14 mouse cellular contexts compared by ENCODE assay signal in genomic region chr11:69585718-69586325, GRCm38 (mm10). TPM values are rescaled to one million over a fixed set of nuclear protein-coding genes. Genes with fewer than 3 reads are reported as not detected.
DNase-seq lines count a peak whose midpoint lies in the region; ATAC-seq lines count a peak whose summit lies in the region.
"Had no signal": no experiment of that assay in that cellular context is flagged by ENCODE, and none has a peak within 500 bp of the region (broad histone marks: within the 10 kb centered on the region; RNA-seq: fewer than 3 reads in every experiment).

No protein-coding gene starts in this region.

- H3K27ac ChIP-seq in intestine, embryonic 16.5 days (ENCODE audit: low read length): peak overlapping the region; percentile 21; the same call in 1 of the 2 replicates
- no peak overlapping the region for H3K27ac ChIP-seq in intestine, embryonic 15.5 days
- peak overlapping the region; percentile 96 for H3K27ac ChIP-seq in liver, embryonic 13.5 days
- no peak overlapping the region for H3K27ac ChIP-seq in embryonic facial prominence, embryonic 10.5 days (replicated peaks)
- H3K27ac ChIP-seq: gastrocnemius, adult 2 months had no signal

- no peak overlapping the region for H3K9ac ChIP-seq in intestine, embryonic 16.5 days (ENCODE audit: low read depth, low read length)
- no peak overlapping the region for H3K9ac ChIP-seq in intestine, embryonic 15.5 days
- peak overlapping the region; percentile 62 for H3K9ac ChIP-seq in liver, embryonic 13.5 days

- no peak overlapping the region for H3K4me2 ChIP-seq in intestine, embryonic 16.5 days (ENCODE audit: low read depth, low read length)
- no peak overlapping the region for H3K4me2 ChIP-seq in intestine, embryonic 15.5 days (replicated peaks)
- peak overlapping the region; percentile 65 for H3K4me2 ChIP-seq in liver, embryonic 13.5 days

- DNase-seq in c-Kit-positive CD71-negative TER-119-negative erythroid progenitor cells, embryonic 14.5 days (ENCODE audit: low read depth): peak; percentile 45
- DNase-seq in liver, embryonic 13.5 days: peak; percentile 76
- DNase-seq in splenic B cell, adult 2 months (ENCODE audit: low read depth, low spot score): peak; percentile 42
- DNase-seq in embryonic facial prominence, embryonic 10.5 days (ENCODE audit: low spot score): no peak
- DNase-seq in kidney, adult 9 months: no peak
- DNase-seq in embryo, embryonic 10.5 days (ENCODE audit: low spot score): no peak
- DNase-seq: adrenal gland, postnatal 10 days; cerebellum, postnatal 14 days; gastrocnemius, adult 2 months; kidney, postnatal 10 days had no signal

- H3K9me3 ChIP-seq in intestine, embryonic 16.5 days (ENCODE audit: control insufficient read depth, low read length): no peaks in the 10 kb centered on the region
- H3K9me3 ChIP-seq in intestine, embryonic 15.5 days: no peaks in the 10 kb centered on the region
- no peaks in the 10 kb centered on the region for H3K9me3 ChIP-seq in liver, embryonic 13.5 days (replicated peaks)
- H3K9me3 ChIP-seq in embryonic facial prominence, embryonic 10.5 days: no peaks in the 10 kb centered on the region

- no peak overlapping the region for H3K4me3 ChIP-seq in intestine, embryonic 16.5 days (ENCODE audit: low read length)
- no peak overlapping the region for H3K4me3 ChIP-seq in intestine, embryonic 15.5 days (replicated peaks)
- peak overlapping the region; percentile 34 for H3K4me3 ChIP-seq in liver, embryonic 13.5 days (replicated peaks)
- no peak overlapping the region for H3K4me3 ChIP-seq in embryonic facial prominence, embryonic 10.5 days
- H3K4me3 ChIP-seq: gastrocnemius, adult 2 months had no signal

- WGBS in intestine, embryonic 16.5 days: 75% methylated on average over 7 of the region's 7 CpGs
- 76% methylated on average over 7 of the region's 7 CpGs for WGBS in intestine, embryonic 15.5 days
- 25% methylated on average over 7 of the region's 7 CpGs for WGBS in liver, embryonic 13.5 days (ENCODE audit: insufficient replicate concordance)
- WGBS in embryonic facial prominence, embryonic 10.5 days: 86% methylated on average over 7 of the region's 7 CpGs

- H3K4me1 ChIP-seq in intestine, embryonic 16.5 days (ENCODE audit: control insufficient read depth, insufficient read depth, low read length): peaks cover 13% of the 10 kb centered on the region
- peaks cover 13% of the 10 kb centered on the region for H3K4me1 ChIP-seq in intestine, embryonic 15.5 days (replicated peaks)
- peaks cover 91% of the 10 kb centered on the region for H3K4me1 ChIP-seq in liver, embryonic 13.5 days (replicated peaks)
- H3K4me1 ChIP-seq in embryonic facial prominence, embryonic 10.5 days: peaks cover 18% of the 10 kb centered on the region

- H3K27me3 ChIP-seq in intestine, embryonic 16.5 days (replicated peaks; ENCODE audit: control insufficient read depth, insufficient read depth, low read length): no peaks in the 10 kb centered on the region
- H3K27me3 ChIP-seq in intestine, embryonic 15.5 days (replicated peaks): no peaks in the 10 kb centered on the region
- no peaks in the 10 kb centered on the region for H3K27me3 ChIP-seq in liver, embryonic 13.5 days
- H3K27me3 ChIP-seq in splenic B cell, adult 2 months (ENCODE audit: control insufficient read depth, insufficient read depth, low read length, poor library complexity, severe bottlenecking): no peaks in the 10 kb centered on the region
- no peaks in the 10 kb centered on the region for H3K27me3 ChIP-seq in embryonic facial prominence, embryonic 10.5 days (replicated peaks; ENCODE audit: low read depth, poor library complexity, severe bottlenecking)

- peaks cover 29% of the 10 kb centered on the region for H3K36me3 ChIP-seq in intestine, embryonic 16.5 days (ENCODE audit: control insufficient read depth, insufficient read depth, low read length)
- H3K36me3 ChIP-seq in intestine, embryonic 15.5 days: peaks cover 30% of the 10 kb centered on the region
- peaks cover 62% of the 10 kb centered on the region for H3K36me3 ChIP-seq in liver, embryonic 13.5 days
- peaks cover 2% of the 10 kb centered on the region; the same call in 1 of the 2 replicates for H3K36me3 ChIP-seq in splenic B cell, adult 2 months (ENCODE audit: control insufficient read depth, insufficient read depth, low read length, poor library complexity, severe bottlenecking)
- H3K36me3 ChIP-seq in embryonic facial prominence, embryonic 10.5 days (replicated peaks): peaks cover 78% of the 10 kb centered on the region

- ATAC-seq in intestine, embryonic 16.5 days: peak; percentile 54
- ATAC-seq in intestine, embryonic 15.5 days: no peak
- peak; percentile 76 for ATAC-seq in liver, embryonic 13.5 days (ENCODE audit: low read depth)

RNA-seq across cellular contexts. Expression of gene Trp53, which starts 5.7 kb away (rescaled TPM):
- 132 and 148 TPM in 2 replicates for polyA plus RNA-seq in intestine, embryonic 16.5 days (2015; fragmentation: Nextera tagmentation; extraction: Ambion mirVana)
- 140 and 143 TPM in 2 replicates for polyA plus RNA-seq in intestine, embryonic 15.5 days (2015; fragmentation: Nextera tagmentation; extraction: Ambion mirVana)
- polyA plus RNA-seq in liver, embryonic 13.5 days (2015; fragmentation: Nextera tagmentation; extraction: Ambion mirVana): 83.0 and 90.4 TPM in 2 replicates
- polyA plus RNA-seq in embryonic facial prominence, embryonic 10.5 days (2016; fragmentation: Nextera tagmentation; extraction: Ambion mirVana): 219 and 225 TPM in 2 replicates

RNA-seq across cellular contexts. Expression of gene Wrap53, which starts 5.8 kb away (rescaled TPM):
- 24.5 and 26.6 TPM in 2 replicates for polyA plus RNA-seq in intestine, embryonic 16.5 days (2015; fragmentation: Nextera tagmentation; extraction: Ambion mirVana)
- 25.1 and 25.6 TPM in 2 replicates for polyA plus RNA-seq in intestine, embryonic 15.5 days (2015; fragmentation: Nextera tagmentation; extraction: Ambion mirVana)
- polyA plus RNA-seq in liver, embryonic 13.5 days (2015; fragmentation: Nextera tagmentation; extraction: Ambion mirVana): 23.1 and 23.7 TPM in 2 replicates
- 41.6 and 43.5 TPM in 2 replicates for polyA plus RNA-seq in embryonic facial prominence, embryonic 10.5 days (2016; fragmentation: Nextera tagmentation; extraction: Ambion mirVana)

RNA-seq across cellular contexts. Expression of gene Atp1b2, which starts 19.9 kb away (rescaled TPM):
- polyA plus RNA-seq in intestine, embryonic 16.5 days (2015; fragmentation: Nextera tagmentation; extraction: Ambion mirVana): 6.6 and 6.8 TPM in 2 replicates
- polyA plus RNA-seq in intestine, embryonic 15.5 days (2015; fragmentation: Nextera tagmentation; extraction: Ambion mirVana): 5.8 and 6.8 TPM in 2 replicates
- 21.7 and 30.8 TPM in 2 replicates for polyA plus RNA-seq in liver, embryonic 13.5 days (2015; fragmentation: Nextera tagmentation; extraction: Ambion mirVana)
- polyA plus RNA-seq in embryonic facial prominence, embryonic 10.5 days (2016; fragmentation: Nextera tagmentation; extraction: Ambion mirVana): 3.2 TPM in 2 replicates

RNA-seq across cellular contexts. Expression of gene Efnb3, which starts 25.8 kb away (rescaled TPM):
- 6.3 and 6.8 TPM in 2 replicates for polyA plus RNA-seq in intestine, embryonic 16.5 days (2015; fragmentation: Nextera tagmentation; extraction: Ambion mirVana)
- 9.8 and 10.2 TPM in 2 replicates for polyA plus RNA-seq in intestine, embryonic 15.5 days (2015; fragmentation: Nextera tagmentation; extraction: Ambion mirVana)
- 0.75 and 0.85 TPM in 2 replicates for polyA plus RNA-seq in liver, embryonic 13.5 days (2015; fragmentation: Nextera tagmentation; extraction: Ambion mirVana)
- 29.5 and 29.8 TPM in 2 replicates for polyA plus RNA-seq in embryonic facial prominence, embryonic 10.5 days (2016; fragmentation: Nextera tagmentation; extraction: Ambion mirVana)

RNA-seq across cellular contexts. Expression of gene Shbg, which starts 31.9 kb away (rescaled TPM):
- 0.10 and 0.72 TPM in 2 replicates for polyA plus RNA-seq in intestine, embryonic 16.5 days (2015; fragmentation: Nextera tagmentation; extraction: Ambion mirVana)
- polyA plus RNA-seq in intestine, embryonic 15.5 days (2015; fragmentation: Nextera tagmentation; extraction: Ambion mirVana): 0.34 and 0.43 TPM in 2 replicates
- polyA plus RNA-seq in liver, embryonic 13.5 days (2015; fragmentation: Nextera tagmentation; extraction: Ambion mirVana): 33.4 and 34.8 TPM in 2 replicates
- polyA plus RNA-seq in embryonic facial prominence, embryonic 10.5 days (2016; fragmentation: Nextera tagmentation; extraction: Ambion mirVana): not detected in 2 replicates
- polyA plus RNA-seq: lung, embryonic 16.5 days; stomach, embryonic 14.5 days had no signal

Comparison
In these comparisons a context has a peak if more than half of its experiments do, and no peak if none do; other contexts are left out.
1. H3K27ac ChIP-seq: peak in intestine, embryonic 16.5 days (single experiment) and liver, embryonic 13.5 days (single experiment); none in intestine, embryonic 15.5 days (single experiment) and embryonic facial prominence, embryonic 10.5 days (single experiment).
2. DNase-seq: peak in c-Kit-positive CD71-negative TER-119-negative erythroid progenitor cells, embryonic 14.5 days (single experiment), liver, embryonic 13.5 days (single experiment) and splenic B cell, adult 2 months (single experiment); none in embryonic facial prominence, embryonic 10.5 days (single experiment), kidney, adult 9 months (single experiment) and embryo, embryonic 10.5 days (single experiment).